Mouse (Mus musculus) thymus, adult 2 months (tissue): ENCODE measurements at regions not wholly inside any gene's neighbourhood (a gene's known extent, or its start where the extent isn't known, plus 50 kb on each side); places are given as distances from the start of the nearest gene placed in this dataset.

Source experiments
- CTCF ChIP-seq: fragments of 200-500 bp; IDR thresholded peaks from 2 replicates; pipeline ENCODE4 v1.5.1; 2012; ENCODE audit warnings: mild to moderate bottlenecking, control low read depth, low read length, moderate library complexity, borderline replicate concordance; ENCODE audit not compliant: control insufficient read depth, poor library complexity, insufficient read depth; ENCODE audit errors: extremely low read depth
- POLR2A ChIP-seq: fragments of 200-500 bp; IDR thresholded peaks from 2 replicates; pipeline ENCODE4 v1.6.1; 2012; ENCODE audit warnings: mild to moderate bottlenecking, low read length, control low read depth, moderate library complexity; ENCODE audit not compliant: control insufficient read depth, poor library complexity, insufficient read depth; ENCODE audit errors: extremely low read depth

- TF ChIP-seq CTCF (no peak), POLR2A (no peak)
Observed at GRCm38 (mm10) chr8:83829851-83830250, 70.1 kb upstream of the Adgrl1 start.
